Mouse (Mus musculus): ENCODE measurements around the gene Tbrg1.

The Tbrg1 gene

DNA sequence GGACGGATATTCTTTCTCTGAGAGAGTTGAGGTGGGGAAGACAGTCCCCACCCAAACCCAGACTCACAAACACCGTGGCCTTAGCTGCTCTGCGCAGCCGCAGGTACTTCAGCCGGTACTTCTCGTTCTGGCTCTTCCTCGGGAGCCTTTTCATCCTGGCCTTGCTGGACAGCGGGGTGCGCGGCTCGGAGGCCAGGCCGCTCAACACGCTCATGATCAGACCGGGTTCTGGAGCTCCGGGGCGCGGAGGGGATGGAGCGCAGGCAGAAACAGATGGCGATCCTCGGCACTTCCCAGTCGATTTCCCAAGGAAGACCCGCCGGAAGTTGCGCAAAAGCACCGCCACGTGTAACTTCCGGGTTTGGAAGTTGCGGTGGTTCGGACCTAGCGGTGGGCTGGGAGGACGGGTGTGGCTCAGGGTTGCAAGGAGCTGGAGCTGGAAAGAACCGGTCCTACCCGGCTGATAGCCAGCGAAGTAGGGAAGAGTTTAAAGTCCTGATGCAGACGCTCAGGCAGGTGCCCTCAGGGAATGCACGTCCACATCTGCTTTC is at the start of gene Tbrg1:
Gene Tbrg1 (minus strand): TSS at position 382 of the 551 bp plus-strand sequence.
- peak; percentile 71 for DNase-seq

DNA sequence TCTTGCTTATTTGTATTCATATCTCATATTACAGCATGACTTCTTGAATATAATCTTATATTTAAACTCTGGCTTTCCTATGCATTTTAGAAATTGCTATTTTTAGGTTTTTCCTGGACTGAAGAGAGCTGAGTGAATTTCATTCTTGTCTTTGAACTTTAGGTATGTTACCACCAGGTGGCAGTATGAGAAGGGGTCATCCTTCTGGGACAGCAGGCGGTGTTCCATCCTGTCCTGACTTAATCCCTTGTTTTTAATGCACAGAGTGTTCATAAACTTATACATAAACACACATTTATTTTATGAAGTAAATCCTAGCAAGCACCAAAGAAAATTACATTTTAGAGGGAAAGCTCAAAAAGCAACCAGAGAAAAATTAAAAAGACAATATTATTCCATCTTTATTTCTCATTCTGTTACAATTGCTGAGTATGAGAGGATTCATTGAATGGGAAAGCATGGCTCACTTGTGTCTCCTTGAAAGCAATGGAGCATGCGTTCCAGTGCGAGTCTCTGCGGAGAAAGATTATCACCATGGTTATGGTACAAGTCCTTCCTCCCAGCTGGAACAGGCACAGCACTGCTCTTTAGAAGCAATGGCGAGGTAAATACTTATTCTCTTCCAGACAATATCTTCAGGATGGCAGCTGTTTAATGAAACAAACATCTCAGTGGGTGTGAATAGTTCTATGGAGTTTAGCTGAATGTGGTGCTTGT is 33.0 kb upstream of the Tbrg1 start:
- no peak for DNase-seq

DNA sequence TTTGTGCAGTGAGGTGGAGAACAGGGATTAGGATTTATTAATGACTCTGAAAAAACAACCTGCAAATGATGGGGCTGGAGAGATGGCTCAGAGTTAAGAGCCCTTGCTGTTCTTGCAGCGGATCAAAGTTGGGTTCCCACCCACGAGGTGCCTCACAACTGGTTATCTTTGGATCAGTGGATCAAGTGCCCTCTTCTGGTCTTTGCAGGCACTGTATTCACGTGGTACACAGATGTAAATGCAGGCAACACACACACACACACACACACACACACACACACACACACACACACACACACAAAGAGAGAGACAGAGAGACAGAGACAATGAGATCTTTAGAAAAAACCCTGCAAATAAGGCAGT is 30.8 kb upstream of the Tbrg1 start:
- DNase-seq, result no peak

DNA sequence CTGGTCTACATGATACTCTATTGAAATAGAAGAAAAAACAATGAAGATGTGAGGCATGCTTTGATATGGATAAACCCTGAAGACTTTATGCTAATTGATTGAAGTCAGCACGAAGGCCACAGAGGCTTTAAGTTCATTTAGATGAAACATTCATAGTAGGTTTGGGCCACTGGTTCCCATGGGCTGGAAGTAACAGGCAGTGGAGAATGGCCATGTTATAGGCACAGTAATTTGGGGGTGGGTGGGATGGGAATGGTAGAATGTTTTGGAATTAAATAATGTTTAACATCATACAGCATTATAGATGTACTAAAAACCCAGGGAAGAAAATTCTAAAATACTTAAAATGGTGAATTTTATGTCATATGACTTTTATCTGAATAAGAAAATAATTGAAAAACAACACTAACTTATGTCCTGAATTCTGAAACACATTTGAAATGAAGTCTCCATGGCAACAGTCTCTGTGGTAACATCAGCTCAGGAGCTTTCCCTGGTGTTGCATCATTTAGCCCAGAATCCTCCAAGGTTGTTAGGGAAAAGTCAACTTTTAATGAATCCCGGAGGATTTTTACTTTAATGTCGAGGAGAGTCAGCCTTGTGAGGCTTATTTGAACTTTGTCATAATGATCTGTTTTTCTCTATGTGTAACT is 30.3 kb upstream of the Tbrg1 start:
- no peak for DNase-seq

DNA sequence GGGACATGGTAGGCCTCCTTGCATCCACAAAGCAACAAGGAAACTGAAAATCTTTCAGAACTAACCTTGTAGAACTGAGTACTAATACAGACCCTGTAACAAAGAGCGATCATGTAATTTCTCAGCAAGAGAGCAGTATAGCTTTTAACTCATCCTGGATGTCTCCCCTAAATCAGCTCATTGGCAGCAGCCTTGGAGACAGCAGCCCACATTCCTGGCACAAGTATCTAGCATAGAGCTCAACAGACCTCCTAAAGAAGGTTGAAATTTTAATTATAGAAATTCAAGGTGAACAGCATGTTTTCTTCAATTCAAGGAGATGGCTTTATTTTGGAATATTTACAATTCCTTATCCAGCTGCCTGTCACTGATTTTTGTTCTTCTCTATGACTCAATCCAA is 24.0 kb upstream of the Tbrg1 start:
- DNase-seq, result no peak

DNA sequence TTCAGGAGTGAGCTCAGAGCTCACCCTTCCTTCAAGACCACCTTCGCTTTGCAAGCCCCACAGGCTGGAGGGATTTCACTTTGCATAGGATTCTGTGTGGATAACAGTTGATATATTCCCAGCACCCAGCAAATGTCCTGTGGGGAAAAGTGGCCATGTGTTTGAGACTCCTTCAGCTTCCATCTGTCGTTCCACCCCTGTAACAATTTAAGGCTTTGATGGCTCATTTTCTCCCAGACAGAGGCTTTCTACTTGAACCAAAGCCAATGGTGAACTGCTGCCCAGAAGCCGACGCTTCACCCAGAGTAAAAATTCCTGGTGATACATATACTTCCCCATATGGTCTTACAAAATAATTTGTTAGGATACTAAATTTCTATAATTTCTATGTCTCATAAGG is 18.2 kb upstream of the Tbrg1 start:
- DNase-seq, result no peak

DNA sequence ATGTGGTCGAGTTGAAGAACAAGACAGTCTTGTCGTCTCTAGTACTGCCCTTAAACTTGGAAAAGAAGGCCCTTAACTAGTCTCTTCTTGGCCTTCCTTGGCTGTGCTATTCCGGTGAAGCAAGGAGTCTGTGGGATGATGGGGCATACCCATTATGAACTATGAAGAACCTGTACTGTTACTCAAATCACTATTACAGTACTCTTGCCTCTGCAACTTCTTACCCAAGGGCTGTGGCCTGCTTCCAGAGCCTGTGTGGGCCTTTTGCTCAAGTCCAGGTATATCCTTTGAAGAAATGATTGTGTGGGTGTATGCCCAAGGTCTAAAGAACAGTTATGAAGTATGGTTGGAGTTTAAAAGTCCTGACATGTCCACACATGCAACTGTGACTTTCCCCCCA is 13.1 kb upstream of the Tbrg1 start:
- no peak for DNase-seq

DNA sequence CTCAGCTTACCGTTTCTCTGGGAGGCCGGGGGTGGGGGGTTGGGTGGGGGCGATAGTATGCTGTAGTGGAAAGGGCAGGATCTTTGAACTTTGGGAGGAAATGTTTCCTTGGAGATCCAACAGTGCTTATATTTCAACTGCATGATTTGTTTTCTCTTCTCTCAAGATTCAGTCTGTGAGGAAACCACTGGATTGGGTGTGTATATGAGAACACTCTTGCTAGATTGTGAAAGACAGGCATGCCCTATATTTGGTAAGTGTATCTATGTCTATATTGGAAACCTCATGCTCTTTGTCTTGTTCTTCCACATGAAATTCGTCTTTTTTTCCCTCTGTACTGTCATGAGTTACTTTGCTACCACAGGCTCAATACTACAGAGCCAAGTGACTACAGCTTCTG is 12.6 kb upstream of the Tbrg1 start:
- no peak for DNase-seq

DNA sequence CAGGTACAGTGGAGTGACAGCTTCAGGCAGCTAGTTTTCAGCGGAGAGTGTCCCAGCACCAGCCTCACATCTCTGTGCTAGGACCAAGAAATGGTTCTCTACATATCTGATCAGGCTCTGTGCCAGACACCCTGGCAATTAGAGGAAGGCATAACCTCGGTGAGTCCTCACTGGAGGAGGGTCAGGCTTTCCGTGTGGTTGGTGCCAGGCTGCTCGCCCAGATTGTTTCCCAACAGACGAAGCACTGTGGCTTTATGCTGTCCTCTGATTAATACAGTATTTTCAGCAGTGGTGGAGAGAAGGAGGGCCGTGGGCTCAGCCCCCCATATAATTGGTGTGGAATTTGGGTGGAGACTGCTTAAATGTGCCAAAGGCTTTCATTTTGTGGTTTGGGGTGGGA is 12.0 kb upstream of the Tbrg1 start, which contains the start of gene Panx3:
Gene Panx3 (minus strand): TSS at position 121 of the 400 bp plus-strand sequence.
- no peak for DNase-seq

DNA sequence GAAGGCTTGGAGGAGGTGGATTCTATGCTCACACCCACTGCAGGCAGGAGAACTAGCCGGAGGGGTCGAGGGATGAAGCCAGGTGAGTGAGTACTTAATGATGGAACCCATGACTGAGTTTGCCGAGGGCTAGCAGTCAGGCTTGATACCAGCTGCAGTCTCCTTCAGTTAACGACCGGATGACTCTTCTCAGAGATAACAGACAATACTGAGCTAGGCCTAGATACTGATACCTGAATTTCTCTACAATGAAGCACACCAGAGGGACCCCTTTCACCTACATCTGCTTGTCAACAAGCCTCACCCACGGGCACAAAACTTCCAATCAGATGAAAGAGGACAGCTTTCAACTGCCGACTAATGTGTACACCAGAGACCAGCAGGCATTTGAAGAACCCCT is 8.9 kb upstream of the Tbrg1 start:
- no peak for DNase-seq

DNA sequence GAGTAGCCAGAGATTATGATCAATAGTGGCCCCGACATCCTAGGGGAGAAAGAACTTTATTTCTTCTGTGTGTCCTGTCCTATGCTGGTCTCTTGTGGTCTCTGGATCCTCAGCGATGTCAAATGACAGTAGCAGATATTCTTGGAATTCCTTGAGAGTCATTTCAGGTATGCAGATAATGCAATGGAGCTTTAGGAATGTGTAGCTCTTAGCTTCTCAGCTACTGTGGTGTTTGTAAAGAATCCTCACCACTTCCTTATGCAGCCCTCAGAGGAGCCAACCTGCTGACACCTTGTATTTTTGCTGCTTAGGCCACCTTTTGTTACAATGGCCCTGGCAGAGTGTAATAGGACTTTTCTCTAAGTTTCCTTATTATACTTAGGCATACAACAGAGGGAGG is 7.5 kb upstream of the Tbrg1 start:
- DNase-seq, result no peak

DNA sequence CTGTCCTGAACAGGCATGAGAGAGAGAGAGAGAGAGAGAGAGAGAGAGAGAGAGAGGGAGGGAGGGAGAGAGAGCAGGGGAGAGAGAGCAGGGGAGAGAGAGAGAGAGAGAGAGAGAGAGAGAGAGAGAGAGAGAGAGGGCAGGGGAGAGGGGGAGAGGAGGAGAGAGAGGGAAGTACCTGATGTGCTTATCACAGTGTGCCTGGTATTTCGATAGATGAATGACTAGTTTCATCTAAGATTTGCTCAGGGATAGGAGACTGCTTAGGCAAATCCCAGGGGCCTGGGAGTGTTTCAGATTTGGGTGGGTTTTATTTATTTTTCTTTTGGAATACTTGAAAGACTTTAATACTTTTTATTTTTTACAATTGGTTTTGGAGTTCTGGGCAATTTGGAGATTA is 6.1 kb upstream of the Tbrg1 start:
- DNase-seq, result no peak

DNA sequence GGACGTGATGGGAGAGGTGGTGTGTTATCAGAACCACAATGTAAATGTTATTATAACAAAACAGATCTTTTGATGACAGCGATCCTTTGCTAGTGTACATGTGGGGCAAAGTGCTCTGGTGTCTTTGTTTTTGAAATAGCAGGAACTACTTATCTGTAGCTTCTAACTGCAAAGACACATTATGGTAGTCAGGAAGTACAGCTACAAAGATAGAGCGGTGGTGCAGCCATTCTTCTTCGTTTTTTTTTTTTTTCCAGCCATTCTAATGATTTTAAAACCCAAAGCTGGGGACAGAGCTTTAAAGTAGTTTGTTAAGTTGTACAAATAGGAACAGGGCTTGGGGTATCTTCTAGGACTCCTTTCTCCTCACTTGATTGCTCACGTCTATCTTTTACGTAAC is 2.3 kb upstream of the Tbrg1 start:
- DNase-seq, result no peak

DNA sequence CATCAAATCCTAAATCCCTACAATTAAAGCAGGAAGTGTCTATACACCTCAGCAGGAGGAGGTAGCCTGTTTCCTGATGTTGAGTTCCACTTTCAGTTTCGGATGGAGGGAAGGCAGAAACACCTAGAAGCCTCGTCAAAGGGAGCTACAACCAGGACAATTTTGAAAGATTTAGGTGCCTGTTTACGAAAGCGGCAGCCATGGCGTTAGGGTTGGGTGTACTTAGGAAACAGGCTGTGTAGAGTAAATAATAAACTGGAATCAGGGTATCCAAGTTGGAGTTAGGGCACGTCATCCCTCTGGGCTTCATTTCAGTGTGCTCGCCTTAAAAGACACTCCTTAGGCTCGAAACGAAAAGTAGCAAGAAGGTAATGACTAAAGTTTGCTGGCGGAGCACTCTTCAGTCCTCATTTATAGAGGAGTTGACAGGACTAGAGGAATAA is 652 bp downstream of the Tbrg1 start:
- DNase-seq, result no peak

DNA sequence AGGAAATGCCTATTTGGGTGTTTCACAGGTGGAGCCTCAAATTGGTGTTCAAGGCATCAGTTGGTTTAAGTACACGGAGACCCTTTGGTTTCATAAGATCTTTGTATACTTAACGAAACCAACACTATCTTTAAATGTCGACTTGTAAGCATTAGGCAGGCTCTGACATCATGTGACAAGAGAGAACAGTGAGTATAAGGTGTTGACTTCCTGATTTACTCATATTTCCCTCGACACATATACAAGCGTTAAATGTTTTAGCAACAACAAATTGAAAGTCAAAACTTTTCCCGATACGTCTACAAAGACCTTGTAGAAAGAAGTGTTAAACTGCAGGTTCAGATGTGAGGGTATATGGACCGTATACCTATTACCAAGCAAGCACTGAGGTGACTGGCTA is 1.2 kb downstream of the Tbrg1 start:
- no peak for DNase-seq

DNA sequence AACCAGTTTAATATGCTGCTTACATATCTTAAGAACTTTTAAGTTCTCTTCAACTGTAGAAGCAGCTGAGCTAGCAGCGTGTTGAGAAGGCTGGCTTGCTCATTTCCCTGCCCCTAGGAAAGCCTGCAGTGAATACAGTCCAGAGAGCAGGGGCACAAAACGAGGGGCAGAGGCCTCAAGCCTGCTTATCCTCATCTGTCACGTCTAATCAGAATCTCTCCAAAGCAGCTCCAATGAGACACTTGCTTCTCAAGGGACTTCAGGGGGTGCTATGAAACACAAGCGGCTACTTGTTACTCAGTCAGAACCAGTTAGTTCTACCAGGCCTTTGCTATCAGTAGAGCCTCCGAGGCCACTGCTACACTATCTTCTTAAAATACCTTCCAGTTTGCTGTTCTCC is 3.3 kb downstream of the Tbrg1 start:
- DNase-seq, result no peak

DNA sequence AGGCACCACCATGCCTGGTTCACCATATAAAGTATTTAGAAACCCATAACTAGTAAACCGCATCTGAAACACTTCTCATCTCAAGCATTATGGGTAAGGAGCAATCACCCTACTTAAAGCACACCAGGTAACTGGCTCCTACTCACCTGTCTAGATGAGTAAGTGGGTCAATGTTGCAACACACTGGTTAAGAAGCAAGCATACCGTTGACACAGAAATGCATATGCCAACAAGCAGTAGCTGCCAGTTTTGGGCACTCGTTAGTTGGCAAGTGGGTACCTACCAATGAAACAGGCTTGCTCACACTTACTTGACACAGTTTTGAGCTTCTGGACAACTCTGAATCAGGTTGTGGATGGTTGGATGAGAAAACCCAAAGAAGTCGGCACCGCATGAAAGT is 6.5 kb downstream of the Tbrg1 start:
- DNase-seq, result no peak

DNA sequence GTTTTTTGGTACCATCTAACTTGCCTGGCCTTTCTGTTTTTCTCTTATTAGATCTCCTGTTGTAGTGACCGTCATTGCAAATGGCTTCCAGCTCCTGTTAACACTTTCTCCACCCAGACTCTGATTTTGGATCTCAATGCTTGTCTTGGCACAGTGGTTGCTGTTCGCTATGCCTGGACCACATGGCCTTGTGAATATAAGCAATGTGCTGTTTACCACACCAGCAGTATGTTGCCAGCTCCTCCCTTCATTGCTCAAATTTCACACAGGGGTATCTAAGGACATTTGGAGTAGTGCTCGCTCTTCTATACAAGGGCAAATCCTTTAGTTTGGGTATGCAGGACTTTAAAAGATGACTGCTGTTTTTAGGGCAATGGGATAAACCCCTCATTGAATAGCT is 10.9 kb downstream of the Tbrg1 start:
- DNase-seq, result no peak

DNA sequence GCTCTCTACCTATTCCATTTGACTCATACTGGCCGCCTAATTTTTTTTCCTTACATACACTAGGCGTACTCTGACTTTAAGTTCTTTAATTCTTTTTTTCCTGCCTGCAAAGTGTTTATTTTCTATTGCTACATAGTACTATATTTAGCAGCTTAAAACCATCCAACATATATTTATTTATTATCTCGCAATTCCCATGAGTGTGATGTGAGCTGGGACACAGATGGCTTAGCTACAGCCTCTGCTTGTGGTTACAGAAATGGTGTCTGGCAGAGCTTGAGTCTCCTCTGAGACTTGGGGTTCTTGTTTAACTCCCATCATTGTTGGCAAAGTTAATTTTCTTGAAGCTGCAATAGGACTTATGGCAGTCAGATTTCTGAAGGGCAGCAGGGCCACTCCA is 18.4 kb downstream of the Tbrg1 start:
- no peak for DNase-seq

DNA sequence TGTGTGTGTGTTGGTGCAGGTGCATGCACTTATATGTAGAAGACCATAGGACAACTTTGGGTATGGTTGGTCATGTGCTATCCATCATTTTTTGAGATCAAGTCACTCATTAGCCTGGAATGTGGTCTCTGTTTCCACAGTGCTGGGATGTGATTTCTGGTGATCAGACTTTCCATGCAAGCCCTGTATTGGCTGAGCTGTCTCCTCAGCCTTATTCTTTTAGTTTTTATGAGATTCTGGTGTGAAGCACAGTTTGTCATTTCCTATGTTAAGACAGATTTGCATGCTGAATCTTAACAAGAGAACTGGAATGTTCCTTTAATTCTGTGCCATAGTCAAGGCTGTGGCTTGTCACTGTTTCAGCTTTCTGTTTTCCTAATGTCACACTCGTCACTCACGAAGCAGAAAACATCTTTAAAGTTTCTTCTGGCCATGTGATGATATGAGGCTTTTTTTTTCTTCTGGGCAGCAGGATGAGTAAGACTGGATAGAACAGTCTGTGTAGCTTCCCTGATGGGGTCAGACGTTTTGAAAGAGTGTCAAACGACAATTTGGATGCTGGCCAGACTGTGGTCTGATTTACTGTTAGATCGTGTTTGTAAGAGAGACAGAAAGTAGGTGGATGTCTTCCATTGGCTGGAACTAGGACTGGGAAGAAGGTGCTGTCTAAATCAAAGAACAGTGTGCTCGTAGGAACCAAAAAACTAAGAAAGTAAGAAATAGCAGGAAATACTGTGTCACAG is 20.1 kb downstream of the Tbrg1 start:
- no peak for DNase-seq

DNA sequence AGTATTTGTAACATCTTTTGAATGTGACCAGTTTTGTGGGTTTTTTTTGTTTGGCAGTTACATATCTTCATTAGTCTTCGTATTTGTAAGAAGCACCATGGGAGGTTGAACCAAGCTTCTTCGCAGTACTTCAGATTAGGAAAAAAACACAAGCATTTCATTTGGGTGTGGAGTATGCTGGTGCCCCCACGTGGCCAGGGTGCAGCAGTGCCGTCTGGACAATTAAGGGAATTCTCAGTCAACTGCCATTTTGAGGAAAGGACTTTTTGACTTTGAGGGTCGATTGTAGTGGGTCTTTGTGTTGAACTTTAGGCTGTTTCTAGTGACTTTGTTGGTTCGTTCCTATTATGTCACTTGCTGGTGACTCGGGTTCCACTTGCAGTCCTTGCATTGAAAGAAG is 20.8 kb downstream of the Tbrg1 start:
- DNase-seq, result peak; percentile 29

DNA sequence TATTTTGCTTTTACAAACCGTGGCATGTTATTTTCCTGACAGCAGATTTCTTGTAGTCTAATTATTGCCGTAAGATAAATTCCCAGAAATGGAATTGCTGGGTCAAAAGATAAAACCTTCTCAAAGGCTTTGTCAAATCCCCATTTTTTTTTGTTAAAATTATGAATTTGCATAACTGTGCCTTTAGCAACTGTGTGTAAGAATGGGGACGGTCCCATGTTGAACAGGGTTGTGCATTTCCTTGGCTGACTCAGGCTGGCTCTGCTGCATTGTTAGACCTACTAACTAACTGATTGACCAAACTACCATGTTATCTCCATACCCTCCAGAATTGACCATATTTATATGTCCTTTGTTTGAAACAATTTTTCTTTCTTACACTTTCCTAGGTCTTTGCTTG is 22.8 kb downstream of the Tbrg1 start:
- DNase-seq, result no peak

DNA sequence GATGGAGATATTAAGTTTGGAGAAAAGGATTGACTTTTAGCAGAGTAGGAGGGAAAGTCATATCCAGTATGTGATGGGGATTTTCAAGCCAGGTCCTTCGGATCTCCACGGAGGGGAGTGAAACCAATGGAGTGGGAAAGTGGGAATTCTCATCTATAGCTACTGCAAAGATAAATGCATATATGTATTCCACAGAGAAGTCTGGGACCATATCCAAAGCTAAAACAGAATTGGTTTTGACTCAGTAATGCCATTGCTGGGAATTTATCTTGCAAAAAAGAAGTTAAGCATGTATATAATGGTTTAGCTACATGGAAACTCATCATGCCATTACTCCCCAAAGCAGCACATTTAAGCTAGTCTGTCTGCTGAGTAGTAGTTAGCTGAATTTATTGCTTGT is 24.8 kb downstream of the Tbrg1 start:
- no peak for DNase-seq

DNA sequence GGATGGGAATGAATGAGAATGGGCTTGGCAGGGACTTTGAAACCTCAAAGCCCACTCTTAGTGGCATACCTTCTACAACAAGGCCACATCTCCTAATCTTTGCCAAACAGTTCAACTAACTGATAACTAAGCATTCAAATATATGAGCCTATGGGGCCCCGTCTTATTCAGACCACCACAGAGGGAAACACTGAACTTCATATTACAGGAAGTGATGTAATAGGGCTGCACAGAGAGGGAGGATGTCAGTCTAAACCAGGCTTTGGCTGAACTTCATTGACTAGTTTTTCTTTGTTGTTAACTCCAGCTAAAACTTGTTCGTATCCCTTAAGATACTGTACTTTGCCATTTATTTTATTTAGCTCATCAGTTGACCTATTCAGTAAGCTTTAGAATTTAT is 27.2 kb downstream of the Tbrg1 start:
- DNase-seq, result no peak

Measured in cerebellum, adult 11-12 months (tissue).